Mouse (Mus musculus): ENCODE results near the gene Frmd4a. TPM values are rescaled to one million over a fixed set of nuclear protein-coding genes. Genes with fewer than 3 reads are reported as not detected.

Gene Frmd4a
- total and polyA plus RNA-seq, 2 experiments from 2014 or later: 11.9 to 44.1 TPM

DNA sequence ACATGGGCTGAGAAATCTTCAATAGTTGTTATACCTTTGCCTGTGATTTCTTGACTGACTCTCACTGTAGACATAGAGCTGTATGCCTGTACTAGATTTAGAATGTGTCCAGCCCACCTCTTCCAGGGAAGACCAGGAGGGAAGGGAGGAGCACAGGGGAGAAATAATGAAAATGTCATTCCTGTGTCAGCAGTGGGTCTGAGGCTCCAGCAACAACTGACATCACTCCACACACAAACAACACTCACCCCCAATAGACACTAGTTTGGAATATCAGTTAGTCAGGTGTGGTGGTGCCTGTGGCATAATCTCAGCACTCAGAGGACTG, 82.2 kb downstream of the Frmd4a start:
- no peaks in the 10 kb centered on the region for H3K36me3 ChIP-seq (replicated peaks; ENCODE audit: control insufficient read depth, insufficient read depth, low read length)
- H3K4me3 ChIP-seq (ENCODE audit: low read depth, low read length): no peak overlapping the region
- H3K9me3 ChIP-seq (replicated peaks; ENCODE audit: control insufficient read depth, low read length): 0 out of 2 replicates have a peak, but pooled peaks cover 6% of the 10 kb centered on the region
- H3K27ac ChIP-seq (ENCODE audit: low read depth): no peak overlapping the region
- 0 out of 2 replicates have a peak, but pooled peaks cover 5% of the 10 kb centered on the region for H3K4me1 ChIP-seq (ENCODE audit: control insufficient read depth, insufficient read depth)
- ATAC-seq (ENCODE audit: insufficient read depth, low read depth): no peak
- no peak for DNase-seq (ENCODE audit: low spot score)
- TF ChIP-seq CTCF (IDR thresholded peaks at IDR 0.05; ENCODE audit: low read depth) (no peak), EP300 (IDR thresholded peaks at IDR 0.05; ENCODE audit: low read depth) (no peak)
- no peak overlapping the region for H3K4me2 ChIP-seq (ENCODE audit: low read depth, low read length)
- H3K27me3 ChIP-seq (ENCODE audit: control insufficient read depth, insufficient read depth, low read length): no peaks in the 10 kb centered on the region
- H3K9ac ChIP-seq (replicated peaks; ENCODE audit: low read depth, low read length): no peak overlapping the region

DNA sequence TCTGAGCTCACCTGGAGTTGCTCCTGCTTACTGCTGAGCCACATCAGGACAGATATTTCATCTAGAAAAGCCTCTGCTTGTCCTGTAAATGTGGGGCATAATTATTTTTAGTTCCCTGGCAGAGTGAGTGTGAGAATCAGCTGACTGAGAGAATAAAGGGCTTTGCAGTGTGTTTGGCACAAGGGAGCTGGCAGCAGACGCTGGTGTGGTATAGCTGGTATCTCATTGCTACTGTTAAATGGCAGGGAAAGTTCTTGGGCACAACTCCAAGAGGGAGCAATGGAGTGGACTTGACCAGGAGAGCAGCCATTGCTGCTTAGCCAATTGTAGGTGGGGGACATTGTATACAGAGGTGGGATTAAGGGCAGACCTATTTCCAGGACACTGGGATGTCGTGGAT, 83.9 kb downstream of the Frmd4a start:
- Histone ChIP-seq H3K4me2 (ENCODE audit: low read depth, low read length) (no peak overlapping the region), H3K4me1 (ENCODE audit: control insufficient read depth, insufficient read depth) (0 out of 2 replicates have a peak, but pooled peaks cover 5% of the 10 kb centered on the region), H3K4me3 (ENCODE audit: low read depth, low read length) (no peak overlapping the region), H3K9me3 (replicated peaks; ENCODE audit: control insufficient read depth, low read length) (no peaks in the 10 kb centered on the region), H3K27me3 (ENCODE audit: control insufficient read depth, insufficient read depth, low read length) (no peaks in the 10 kb centered on the region), H3K27ac (ENCODE audit: low read depth) (no peak overlapping the region; the same call in 1 of the 2 replicates), H3K9ac (replicated peaks; ENCODE audit: low read depth, low read length) (no peak overlapping the region), H3K36me3 (replicated peaks; ENCODE audit: control insufficient read depth, insufficient read depth, low read length) (no peaks in the 10 kb centered on the region)
- no peak for ATAC-seq (ENCODE audit: insufficient read depth, low read depth)
- peak; percentile 21 for DNase-seq (ENCODE audit: low spot score)
- no peak for TF ChIP-seq CTCF (IDR thresholded peaks at IDR 0.05; ENCODE audit: low read depth)
- no peak for TF ChIP-seq EP300 (IDR thresholded peaks at IDR 0.05; ENCODE audit: low read depth)
- 46% methylated on average over 2 of the region's 2 CpGs for WGBS

DNA sequence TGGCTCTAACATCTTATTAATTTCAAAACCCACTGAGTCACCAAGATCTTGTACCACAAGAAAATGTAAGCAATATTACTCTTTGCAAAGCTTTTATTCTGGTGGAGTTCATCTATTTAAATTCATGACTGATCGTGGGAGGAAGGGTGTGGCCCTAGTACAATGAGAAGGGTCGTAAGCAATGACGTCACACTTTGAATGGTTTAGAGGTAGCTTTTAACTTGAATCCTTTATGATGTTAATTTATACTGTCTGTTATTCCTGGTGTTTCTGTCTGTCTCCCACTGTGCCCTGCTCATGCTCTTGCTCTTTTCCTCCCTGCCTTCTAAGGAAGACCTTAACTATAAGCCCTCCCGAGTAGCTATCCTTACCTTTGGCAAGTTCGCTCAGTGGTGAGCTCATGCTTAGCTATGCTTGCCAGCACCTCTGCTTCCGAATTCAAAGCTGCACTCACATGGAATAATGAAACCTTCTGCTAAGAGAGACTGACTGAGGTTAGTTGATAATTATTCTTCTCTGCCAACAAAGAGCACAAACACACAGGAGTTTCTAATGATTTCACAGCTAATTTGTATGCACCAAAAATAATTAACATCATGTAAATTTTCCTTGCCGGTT, 95.9 kb downstream of the Frmd4a start:
- H3K9ac ChIP-seq (replicated peaks; ENCODE audit: low read depth, low read length): no peak overlapping the region
- H3K9me3 ChIP-seq (replicated peaks; ENCODE audit: control insufficient read depth, low read length): no peaks in the 10 kb centered on the region
- ATAC-seq (ENCODE audit: insufficient read depth, low read depth): no peak
- no peaks in the 10 kb centered on the region for H3K4me1 ChIP-seq (ENCODE audit: control insufficient read depth, insufficient read depth)
- 73% methylated on average over 7 of the region's 7 CpGs for whole genome bisulfite sequencing
- H3K4me3 ChIP-seq (ENCODE audit: low read depth, low read length): no peak overlapping the region
- no peak overlapping the region for H3K27ac ChIP-seq (ENCODE audit: low read depth)
- H3K27me3 ChIP-seq (ENCODE audit: control insufficient read depth, insufficient read depth, low read length): no peaks in the 10 kb centered on the region
- H3K4me2 ChIP-seq (ENCODE audit: low read depth, low read length): no peak overlapping the region
- TF ChIP-seq CTCF (IDR thresholded peaks at IDR 0.05; ENCODE audit: low read depth) (no peak), EP300 (IDR thresholded peaks at IDR 0.05; ENCODE audit: low read depth) (no peak)
- DNase-seq (ENCODE audit: low spot score): no peak
- no peaks in the 10 kb centered on the region for H3K36me3 ChIP-seq (replicated peaks; ENCODE audit: control insufficient read depth, insufficient read depth, low read length)

DNA sequence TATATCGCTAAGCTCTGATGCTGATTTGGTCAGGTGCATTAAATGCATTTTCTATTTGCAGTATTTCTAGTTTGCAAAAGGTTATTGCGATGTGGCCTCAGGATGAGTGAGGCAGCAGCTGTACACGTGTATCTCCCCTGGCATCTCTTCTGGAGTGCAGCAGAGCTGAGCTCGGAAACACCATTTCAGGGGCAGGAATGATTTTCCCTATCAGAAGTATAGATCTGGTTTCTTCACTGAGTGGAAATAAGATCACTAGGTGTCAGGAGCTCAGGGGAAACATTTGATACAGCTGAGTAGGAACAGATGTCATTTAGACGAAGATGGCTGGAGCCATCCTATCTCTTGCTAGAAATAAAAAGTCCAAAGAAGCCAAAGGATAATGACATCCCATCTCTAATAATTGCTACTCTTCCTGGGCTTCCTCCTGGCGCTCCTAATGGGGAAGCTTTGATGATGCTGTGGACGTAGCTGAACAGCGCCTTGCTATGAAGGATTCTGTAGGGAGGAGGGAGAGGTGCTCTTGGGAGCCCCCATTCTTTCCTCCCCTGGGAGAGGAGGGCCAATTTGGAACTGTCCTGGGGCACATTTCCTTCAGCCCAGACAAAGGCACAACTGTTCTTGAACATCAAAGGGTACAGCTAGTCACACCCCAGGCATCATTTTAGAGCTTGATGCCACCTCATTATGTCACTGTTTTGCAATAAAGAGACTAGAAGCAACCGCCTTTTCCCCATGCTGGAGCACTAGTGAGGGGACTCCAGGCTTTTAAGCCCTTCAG, 102.4 kb downstream of the Frmd4a start:
- Histone ChIP-seq H3K9ac (replicated peaks; ENCODE audit: low read depth, low read length) (no peak overlapping the region), H3K36me3 (replicated peaks; ENCODE audit: control insufficient read depth, insufficient read depth, low read length) (no peaks in the 10 kb centered on the region), H3K9me3 (replicated peaks; ENCODE audit: control insufficient read depth, low read length) (no peaks in the 10 kb centered on the region), H3K27ac (ENCODE audit: low read depth) (no peak overlapping the region), H3K27me3 (ENCODE audit: control insufficient read depth, insufficient read depth, low read length) (no peaks in the 10 kb centered on the region), H3K4me2 (ENCODE audit: low read depth, low read length) (no peak overlapping the region), H3K4me3 (ENCODE audit: low read depth, low read length) (no peak overlapping the region), H3K4me1 (ENCODE audit: control insufficient read depth, insufficient read depth) (no peaks in the 10 kb centered on the region)
- DNase-seq (ENCODE audit: low spot score) (no peak), ATAC-seq (ENCODE audit: insufficient read depth, low read depth) (no peak)
- TF ChIP-seq CTCF (IDR thresholded peaks at IDR 0.05; ENCODE audit: low read depth): no peak
- TF ChIP-seq EP300 (IDR thresholded peaks at IDR 0.05; ENCODE audit: low read depth): no peak
- 55% methylated on average over 9 of the region's 9 CpGs for WGBS

DNA sequence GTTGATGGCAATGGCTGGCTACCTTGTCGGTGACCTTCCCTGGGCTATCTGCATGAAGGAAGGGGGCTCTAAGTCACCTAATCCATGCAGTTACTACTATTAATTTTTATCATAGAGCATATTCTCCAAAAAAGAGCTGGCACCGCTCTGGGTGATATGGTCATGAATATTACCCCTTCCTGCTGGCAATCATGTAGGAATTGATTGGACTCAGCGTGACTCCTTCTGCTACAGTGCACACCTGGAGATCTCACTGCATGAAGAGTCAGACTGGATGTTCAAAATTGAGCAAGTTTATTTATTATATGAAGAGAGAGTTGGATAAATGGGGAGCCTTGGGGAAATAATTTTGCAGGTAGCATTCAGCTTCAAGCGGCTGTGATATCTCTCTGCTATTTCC, 113.7 kb downstream of the Frmd4a start:
- 83% methylated on average over 4 of the region's 4 CpGs for WGBS
- no peaks in the 10 kb centered on the region for H3K36me3 ChIP-seq (replicated peaks; ENCODE audit: control insufficient read depth, insufficient read depth, low read length)
- no peak for ATAC-seq (ENCODE audit: insufficient read depth, low read depth)
- H3K27ac ChIP-seq (ENCODE audit: low read depth): no peak overlapping the region
- no peak overlapping the region for H3K4me2 ChIP-seq (ENCODE audit: low read depth, low read length)
- H3K4me1 ChIP-seq (ENCODE audit: control insufficient read depth, insufficient read depth): no peaks in the 10 kb centered on the region
- no peaks in the 10 kb centered on the region for H3K27me3 ChIP-seq (ENCODE audit: control insufficient read depth, insufficient read depth, low read length)
- no peaks in the 10 kb centered on the region for H3K9me3 ChIP-seq (replicated peaks; ENCODE audit: control insufficient read depth, low read length)
- H3K9ac ChIP-seq (replicated peaks; ENCODE audit: low read depth, low read length): no peak overlapping the region
- TF ChIP-seq CTCF (IDR thresholded peaks at IDR 0.05; ENCODE audit: low read depth): no peak
- TF ChIP-seq EP300 (IDR thresholded peaks at IDR 0.05; ENCODE audit: low read depth): no peak
- no peak for DNase-seq (ENCODE audit: low spot score)
- H3K4me3 ChIP-seq (ENCODE audit: low read depth, low read length): no peak overlapping the region

All from heart, postnatal 0 days (tissue).